Mouse (Mus musculus): ENCODE results near the gene P2rx1.
A peak's percentile ranks its signal among the peaks of the same experiment; 100 is the strongest.

- TF ChIP-seq POLR2A (IDR thresholded peaks at IDR 0.05; ENCODE audit: insufficient read depth, low read depth, low read length) (no peak), CTCF (IDR thresholded peaks at IDR 0.05) (no peak), EP300 (IDR thresholded peaks at IDR 0.05; ENCODE audit: insufficient read depth, low read depth, low read length) (0 out of 2 replicates have a peak, but pooled peaks have one; percentile 29)
These were observed 25.5 kb downstream of the P2rx1 start for GRCm38 (mm10) chr11:73024236-73024904.

Measured in heart, adult 2 months (tissue).